Mouse (Mus musculus) spleen, adult 2 months (tissue): ENCODE data around the gene Pla2g4b.

Experiments
- CTCF ChIP-seq: fragments of 200-500 bp; IDR thresholded peaks from 2 replicates; pipeline ENCODE4 v1.5.1; 2011; ENCODE audit warnings: mild to moderate bottlenecking, inconsistent platforms; ENCODE audit not compliant: insufficient read depth, insufficient read length, insufficient replicate concordance; ENCODE audit errors: extremely low read depth
- POLR2A ChIP-seq: fragments of 200-500 bp; IDR thresholded peaks from 2 replicates; pipeline ENCODE4 v1.6.1; 2011; ENCODE audit warnings: low read depth, low read length, inconsistent platforms

DNA sequence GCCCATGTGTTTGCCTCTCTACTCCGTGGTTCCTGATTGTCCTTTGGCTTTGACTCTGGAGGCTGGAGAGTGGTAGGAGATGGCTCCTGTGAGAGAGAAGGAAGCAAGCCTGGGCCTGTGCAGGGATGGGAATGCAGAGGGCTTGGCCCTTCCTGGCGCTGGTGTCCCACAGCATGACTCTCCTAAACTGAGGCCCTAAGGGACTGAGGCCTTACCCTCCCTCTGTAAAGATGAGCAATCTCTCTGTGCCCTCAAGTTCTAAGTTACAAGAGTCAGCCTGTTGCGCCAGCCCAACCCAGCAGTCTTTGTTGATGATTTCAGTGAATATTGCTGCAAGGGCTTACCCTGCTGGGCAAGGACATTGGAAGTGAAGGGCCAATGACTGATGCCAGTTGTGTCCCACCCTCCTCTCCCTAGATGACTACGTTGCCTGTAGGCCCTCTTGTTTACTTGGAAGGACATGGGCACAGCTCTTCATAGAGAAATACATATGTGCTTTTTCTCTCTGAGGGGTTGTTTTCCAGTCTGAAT, 25.5 kb upstream of the Pla2g4b start:
- TF ChIP-seq POLR2A: no peak
- no peak for TF ChIP-seq CTCF
